ENCODE assay signal across 20 mouse cellular contexts in the genomic region with DNA sequence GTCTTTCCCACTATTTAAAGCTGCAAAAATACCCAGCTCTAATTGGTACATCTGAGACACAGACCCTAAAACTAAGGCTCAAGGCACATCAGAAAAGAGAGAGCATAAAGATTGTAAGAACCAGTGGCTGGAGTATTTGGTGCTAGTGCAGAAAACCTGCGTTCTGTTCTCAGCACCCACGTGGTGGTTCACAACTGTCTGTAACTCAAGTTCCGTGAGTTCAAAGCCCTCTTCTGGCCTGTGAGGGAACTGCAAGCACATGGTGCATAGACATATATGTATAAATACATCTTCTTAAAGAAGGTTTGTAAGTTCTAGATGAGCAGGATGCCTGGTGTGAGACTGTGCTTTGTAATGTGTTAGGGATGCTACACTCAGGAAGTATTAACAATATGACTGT. TPM values are rescaled to one million over a fixed set of nuclear protein-coding genes. Genes with fewer than 3 reads are reported as not detected.
DNase-seq lines count a peak whose midpoint lies in the region; ATAC-seq and TF ChIP-seq lines count a peak whose summit lies in the region.
"Had no signal": no experiment of that assay in that cellular context is flagged by ENCODE, and none has a peak within 500 bp of the region (broad histone marks: within the 10 kb centered on the region; RNA-seq: fewer than 3 reads in every experiment).

No protein-coding gene starts in this region.

- H3K36me3 ChIP-seq in liver, embryonic 14.5 days (replicated peaks; ENCODE audit: control insufficient read depth, insufficient read depth, low read depth) = no peaks in the 10 kb centered on the region
- H3K36me3 ChIP-seq in liver, embryonic 12.5 days = peaks cover 15% of the 10 kb centered on the region
- H3K36me3 ChIP-seq: embryonic facial prominence, embryonic 12.5 days had no signal

- no peak for TF ChIP-seq EP300 in liver, embryonic 14.5 days (IDR thresholded peaks at IDR 0.05; ENCODE audit: low read depth)

- TF ChIP-seq CTCF in liver, embryonic 14.5 days (IDR thresholded peaks at IDR 0.05; ENCODE audit: low read depth) = peak; percentile 42

- no peak overlapping the region for H3K4me2 ChIP-seq in liver, embryonic 14.5 days (ENCODE audit: low read depth)
- no peak overlapping the region for H3K4me2 ChIP-seq in liver, embryonic 12.5 days
- H3K4me2 ChIP-seq: embryonic facial prominence, embryonic 12.5 days; heart, embryonic 11.5 days had no signal

- no peak for DNase-seq in liver, embryonic 14.5 days (ENCODE audit: low read depth in 3 of 3, low spot score in 3 of 3)
- DNase-seq in 416B (ENCODE audit: low read depth) (peak; percentile 11), ZHBTc4 (ENCODE audit: low read depth, low spot score) (peak; percentile 83)
- DNase-seq in CD4-positive helper T cell, adult 2 months (ENCODE audit: low read depth, low spot score) = peak; percentile 15
- no peak for DNase-seq in urinary bladder, postnatal 14 days (ENCODE audit: low spot score)
- DNase-seq in spleen, postnatal 14 days (ENCODE audit: low spot score in 2 of 2) = no peak
- DNase-seq: cerebellum, adult 11 months; cerebellum, postnatal 36 days; forebrain, postnatal 0 days; gastrocnemius, postnatal 14 days; heart, postnatal 36 days; kidney, postnatal 10 days; layer of hippocampus, adult 9-11 months; lung, postnatal 14 days; right cerebral cortex, adult 18-20 months; thymus, adult 18-20 months had no signal

- H3K4me3 ChIP-seq in liver, embryonic 14.5 days (ENCODE audit: insufficient read depth in 1 of 2, low read depth in 2 of 2, low read length in 2 of 2) = no peak overlapping the region
- no peak overlapping the region for H3K4me3 ChIP-seq in liver, embryonic 12.5 days
- H3K4me3 ChIP-seq: embryonic facial prominence, embryonic 12.5 days; myocyte had no signal

- H3K27me3 ChIP-seq in liver, embryonic 14.5 days (ENCODE audit: control insufficient read depth, insufficient read depth, low read length) = no peaks in the 10 kb centered on the region
- H3K27me3 ChIP-seq in liver, embryonic 12.5 days (replicated peaks) = no peaks in the 10 kb centered on the region
- H3K27me3 ChIP-seq: embryonic facial prominence, embryonic 12.5 days had no signal

- no peak for ATAC-seq in liver, embryonic 14.5 days (ENCODE audit: insufficient read depth)
- ATAC-seq in liver, embryonic 12.5 days = no peak
- ATAC-seq: forebrain, postnatal 0 days had no signal

- H3K27ac ChIP-seq in liver, embryonic 14.5 days = no peak overlapping the region
- no peak overlapping the region for H3K27ac ChIP-seq in liver, embryonic 12.5 days
- H3K27ac ChIP-seq: embryonic facial prominence, embryonic 12.5 days had no signal

- 70% methylated on average over 3 of the region's 3 CpGs for WGBS in liver, embryonic 14.5 days (ENCODE audit: insufficient replicate concordance)
- 71% methylated on average over 3 of the region's 3 CpGs for WGBS in liver, embryonic 12.5 days (ENCODE audit: insufficient replicate concordance)

- no peaks in the 10 kb centered on the region; the same call in 1 of the 2 replicates for H3K9me3 ChIP-seq in liver, embryonic 14.5 days (ENCODE audit: control insufficient read depth, low read length)
- H3K9me3 ChIP-seq in liver, embryonic 12.5 days (replicated peaks) = 0 out of 2 replicates have a peak, but pooled peaks cover 5% of the 10 kb centered on the region
- H3K9me3 ChIP-seq: embryonic facial prominence, embryonic 12.5 days had no signal

- H3K4me1 ChIP-seq in liver, embryonic 14.5 days (replicated peaks; ENCODE audit: control insufficient read depth in 2 of 2, insufficient read depth in 2 of 2, low read length in 1 of 2) = peaks cover 0 to 2% of the 10 kb centered on the region in 2 experiments; a peak in 2 of 4 replicates
- H3K4me1 ChIP-seq in liver, embryonic 12.5 days = peaks cover 10% of the 10 kb centered on the region
- H3K4me1 ChIP-seq: embryonic facial prominence, embryonic 12.5 days had no signal

- H3K9ac ChIP-seq in liver, embryonic 14.5 days (replicated peaks) = no peak overlapping the region
- no peak overlapping the region for H3K9ac ChIP-seq in liver, embryonic 12.5 days
- H3K9ac ChIP-seq: embryonic facial prominence, embryonic 12.5 days; forebrain, postnatal 0 days had no signal

RNA-seq across cellular contexts. Expression of gene Vps8, which starts 8.7 kb away (rescaled TPM):
- 1.9 and 3.0 TPM in 2 replicates for polyA plus RNA-seq in liver, embryonic 14.5 days (2012; rRNA removed)
- polyA plus RNA-seq in liver, embryonic 14.5 days (2014; fragmentation: Nextera tagmentation; extraction: Ambion mirVana) = 4.9 and 5.1 TPM in 2 replicates
- 10.0 and 11.5 TPM in 2 replicates for polyA plus RNA-seq in liver, embryonic 12.5 days (2016; fragmentation: Nextera tagmentation; extraction: Ambion mirVana)

Comparison
In these comparisons a context has a peak if more than half of its experiments do, and no peak if none do; other contexts are left out.
1. DNase-seq: peak in 416B (single experiment), CD4-positive helper T cell, adult 2 months (single experiment) and ZHBTc4 (single experiment); none in liver, embryonic 14.5 days (0 of 3), urinary bladder, postnatal 14 days (single experiment) and spleen, postnatal 14 days (0 of 2).